Mouse (Mus musculus) lung, postnatal 0 days (tissue): ENCODE results near the gene Cfap65.

Experiments
- CTCF ChIP-seq: IDR thresholded peaks from 2 replicates; pipeline ENCODE4 v1.5.1; 2016; ENCODE audit warnings: antibody characterized with exemption, mild to moderate bottlenecking
- EP300 ChIP-seq: IDR thresholded peaks from 2 replicates; pipeline ENCODE4 v1.6.1; 2016; ENCODE audit warnings: antibody characterized with exemption, mild to moderate bottlenecking, control low read depth

DNA sequence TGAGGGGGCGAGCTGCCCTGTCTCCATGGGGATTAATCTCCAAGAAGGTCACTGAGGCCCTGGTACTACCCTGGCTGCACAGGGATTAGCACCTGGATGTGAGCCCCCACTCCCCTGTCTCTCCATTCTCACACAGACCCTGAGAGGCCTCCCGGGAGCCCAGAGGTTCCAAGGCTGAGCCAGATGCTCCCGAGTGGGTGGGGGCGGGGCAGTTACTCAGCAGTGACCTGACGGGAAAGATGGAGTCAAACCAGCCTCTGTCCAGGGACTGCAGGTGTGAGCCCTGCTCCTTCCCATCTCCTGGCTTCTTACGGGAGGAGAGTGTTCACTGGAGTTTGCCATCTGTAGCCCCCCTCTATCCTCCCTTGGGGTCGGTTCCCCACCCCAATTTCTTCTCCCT, 37.4 kb downstream of the Cfap65 start:
- no peak for TF ChIP-seq CTCF
- no peak for TF ChIP-seq EP300
